Mouse (Mus musculus) heart, adult 2 months (tissue): ENCODE data around the gene Tmem26. TPM values are rescaled to one million over a fixed set of nuclear protein-coding genes. Genes with fewer than 3 reads are reported as not detected.
A peak's percentile ranks its signal among the peaks of the same experiment; 100 is the strongest.
"Not testable (repeated sequence)": the region's sequence is repeated elsewhere in the genome, so short reads cannot be mapped to it uniquely, and the experiment has no call there.

ENCODE experiments used
- DNase-seq, 2 experiments: peaks; one replicate each; pipeline ENCODE4 v3.0.0; 2021
- H3K27ac ChIP-seq: fragments of 200-600 bp; 2 replicates; pipeline ENCODE4 v1.8.1; 2022
- H3K27me3 ChIP-seq: fragments of 200-500 bp; 2 replicates; pipeline ENCODE4 v1.6.1; 2012; ENCODE audit warnings: mild to moderate bottlenecking, low read length, inconsistent platforms, mixed read lengths; ENCODE audit not compliant: control insufficient read depth, insufficient read depth
- H3K36me3 ChIP-seq: fragments of 200-500 bp; 2 replicates; pipeline ENCODE4 v1.6.1; 2012; ENCODE audit warnings: low read length, inconsistent platforms; ENCODE audit not compliant: control insufficient read depth, insufficient read depth
- H3K4me1 ChIP-seq: fragments of 200-500 bp; 2 replicates; pipeline ENCODE4 v1.6.1; 2011; ENCODE audit warnings: low read length; ENCODE audit not compliant: control insufficient read depth, insufficient read depth
- H3K4me3 ChIP-seq: fragments of 200-600 bp; 2 replicates; pipeline ENCODE4 v1.8.1; 2022
- H3K79me2 ChIP-seq: fragments of 200-500 bp; replicated peaks from 2 replicates; pipeline ENCODE4 v1.6.1; 2012; ENCODE audit warnings: mild to moderate bottlenecking, inconsistent platforms, low read length, moderate library complexity, mixed read lengths; ENCODE audit not compliant: control insufficient read depth, insufficient read depth
- H3K9ac ChIP-seq: fragments of 200-500 bp; 2 replicates; pipeline ENCODE4 v1.6.1; 2012; ENCODE audit warnings: low read depth, mild to moderate bottlenecking, control low read depth, inconsistent platforms, low read length, mixed read lengths
- CTCF ChIP-seq: fragments of 200-600 bp; IDR thresholded peaks from 2 replicates; pipeline ENCODE4 v1.8.1; 2022; ENCODE audit warnings: antibody characterized with exemption, mild to moderate bottlenecking, moderate library complexity
- EP300 ChIP-seq: fragments of 200-500 bp; IDR thresholded peaks from 2 replicates; pipeline ENCODE4 v1.6.1; 2011; ENCODE audit warnings: low read depth, low read length, control low read depth; ENCODE audit not compliant: insufficient read depth
- POLR2A ChIP-seq: fragments of 200-500 bp; IDR thresholded peaks from 2 replicates; pipeline ENCODE4 v1.6.1; 2011; ENCODE audit warnings: mild to moderate bottlenecking, low read depth, low read length, control low read depth; ENCODE audit not compliant: insufficient read depth
- WGBS: fragments of 180-500 bp; shearing (Covaris S2); methylation state at CpG from one replicate; pipeline ENCODE4 v1.1.7; 2018; 5-methylcytosine and 5-hydroxymethylcytosine counted together
- intact Hi-C: fragments of 180-260 bp; cut with DNase I; formaldehyde crosslinking; loops from one replicate; pipeline ENCODE4 v1.15.1; 2025
- polyA plus RNA-seq: library from polyadenylated mRNA; depleted of rRNA; stranded (reverse); fragments of >200 nt; gene quantifications from 2 replicates; pipeline ENCODE4 v1.2.3, GENCODE M21; 2012
- total RNA-seq, 2 experiments: library from RNA; stranded (reverse); gene quantifications; 2 replicates each; pipeline ENCODE4 v1.2.3; 2021

Gene Tmem26
- total and polyA plus RNA-seq, 3 experiments: 0.20 to 0.39 (median 0.37) TPM

DNA sequence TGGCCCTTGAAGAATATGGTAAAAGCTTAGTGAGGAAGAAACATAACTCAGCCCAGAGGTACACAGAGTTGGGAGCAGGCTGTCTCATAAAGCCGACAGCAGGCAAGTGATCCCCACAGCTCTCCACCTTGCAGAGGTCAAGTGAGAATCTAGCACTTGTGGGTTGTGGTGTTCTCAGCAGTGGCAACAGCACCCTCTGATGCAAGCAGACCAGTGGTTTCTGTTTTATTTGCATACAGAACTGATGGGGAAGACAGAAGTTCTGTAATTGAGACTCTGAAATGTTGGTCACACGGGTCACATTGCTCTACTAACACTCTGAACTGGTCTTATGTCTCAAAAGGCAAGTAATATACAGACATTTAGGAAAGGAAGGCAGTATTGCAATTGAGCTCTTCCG is 12.2 kb downstream of the Tmem26 start:
- Histone ChIP-seq H3K4me3 (no peak overlapping the region), H3K9ac (no peak overlapping the region), H3K27ac (no peak overlapping the region), H3K79me2 (no peaks in the 10 kb centered on the region), H3K36me3 (no peaks in the 10 kb centered on the region), H3K4me1 (no peaks in the 10 kb centered on the region), H3K27me3 (no peaks in the 10 kb centered on the region)
- WGBS: 88% methylated on average over 3 of the region's 3 CpGs
- DNase-seq: no peak
- intact Hi-C loops: no loop called here
- TF ChIP-seq POLR2A: no peak
- TF ChIP-seq EP300: no peak
- no peak for TF ChIP-seq CTCF

- WGBS: 41% methylated on average over 7 of the region's 7 CpGs
- Histone ChIP-seq H3K27me3 (no peaks in the 10 kb centered on the region), H3K79me2 (no peaks in the 10 kb centered on the region), H3K4me1 (no peaks in the 10 kb centered on the region), H3K9ac (no peak overlapping the region), H3K27ac (no peak overlapping the region), H3K4me3 (no peak overlapping the region), H3K36me3 (no peaks in the 10 kb centered on the region)
- TF ChIP-seq EP300 (no peak), CTCF (no peak)
- intact Hi-C loops: no loop called here
- no peak for DNase-seq
Observed at GRCm38 (mm10) chr10:68737391-68737790, 13.9 kb downstream of the Tmem26 start.

- DNase-seq, H3K9ac ChIP-seq, H3K27me3 ChIP-seq, H3K36me3 ChIP-seq, H3K4me1 ChIP-seq, H3K27ac ChIP-seq, H3K79me2 ChIP-seq, H3K4me3 ChIP-seq, intact Hi-C loops: not testable (repeated sequence)
- WGBS: 88% methylated on average over 1 of the region's 1 CpGs
Observed at GRCm38 (mm10) chr10:68738981-68739380, 15.5 kb downstream of the Tmem26 start.

- H3K36me3 ChIP-seq: no peaks in the 10 kb centered on the region
- 77% methylated on average over 2 of the region's 2 CpGs for WGBS
- DNase-seq: no peak
- H3K4me3 ChIP-seq: no peak overlapping the region
- no peak overlapping the region for H3K9ac ChIP-seq
- no peaks in the 10 kb centered on the region for H3K79me2 ChIP-seq
- no peak for TF ChIP-seq EP300
- TF ChIP-seq POLR2A: no peak
- no peak for TF ChIP-seq CTCF
- intact Hi-C loops: no loop called here
- no peaks in the 10 kb centered on the region for H3K4me1 ChIP-seq
- H3K27me3 ChIP-seq: no peaks in the 10 kb centered on the region
- H3K27ac ChIP-seq: no peak overlapping the region
Observed at GRCm38 (mm10) chr10:68740251-68740650, 16.8 kb downstream of the Tmem26 start.

- intact Hi-C loops: no loop called here
- DNase-seq: no peak
- H3K79me2 ChIP-seq: no peaks in the 10 kb centered on the region
- H3K4me3 ChIP-seq: no peak overlapping the region
- no peaks in the 10 kb centered on the region for H3K27me3 ChIP-seq
- no peak overlapping the region for H3K27ac ChIP-seq
- TF ChIP-seq CTCF: no peak
- no peak for TF ChIP-seq POLR2A
- no peak for TF ChIP-seq EP300
- 93% methylated on average over 7 of the region's 7 CpGs for WGBS
- H3K4me1 ChIP-seq: peaks cover 1% of the 10 kb centered on the region; the same call in 1 of the 2 replicates
- no peak overlapping the region for H3K9ac ChIP-seq
- no peaks in the 10 kb centered on the region for H3K36me3 ChIP-seq
Observed at GRCm38 (mm10) chr10:68750921-68751320, 27.5 kb downstream of the Tmem26 start.

- TF ChIP-seq EP300 (no peak), CTCF (peak; percentile 55), POLR2A (no peak)
- Histone ChIP-seq H3K9ac (no peak overlapping the region), H3K79me2 (no peaks in the 10 kb centered on the region), H3K27me3 (no peaks in the 10 kb centered on the region), H3K27ac (no peak overlapping the region), H3K4me3 (no peak overlapping the region), H3K4me1 (no peaks in the 10 kb centered on the region), H3K36me3 (no peaks in the 10 kb centered on the region)
- peak; percentile 10 to 30 for DNase-seq
- 28% methylated on average over 5 of the region's 5 CpGs for WGBS
- intact Hi-C loops: no loop called here
Observed at GRCm38 (mm10) chr10:68759238-68759637, 35.8 kb downstream of the Tmem26 start.

DNA sequence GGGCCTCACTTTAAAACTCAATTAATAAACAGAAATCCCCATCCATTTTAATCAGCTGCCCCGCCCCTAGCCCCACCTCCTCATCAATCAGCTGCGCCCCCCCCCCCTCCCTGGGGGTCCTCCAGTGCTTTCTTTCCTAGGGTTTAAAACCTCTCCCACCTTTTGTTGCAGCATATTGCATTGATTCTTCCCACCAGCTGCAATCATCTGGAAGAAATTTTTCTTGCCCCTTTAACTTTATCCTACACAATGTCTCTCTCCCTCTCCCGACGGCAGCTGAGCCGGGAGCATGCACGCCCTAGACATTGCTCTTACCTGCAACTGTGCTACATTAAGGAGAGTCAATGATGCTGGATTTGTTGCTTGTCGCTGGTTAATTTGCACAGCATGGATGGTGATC is 36.3 kb downstream of the Tmem26 start:
- no peak for DNase-seq
- intact Hi-C loops: no loop called here
- H3K9ac ChIP-seq: no peak overlapping the region
- no peaks in the 10 kb centered on the region for H3K79me2 ChIP-seq
- H3K27me3 ChIP-seq: no peaks in the 10 kb centered on the region
- 78% methylated on average over 7 of the region's 7 CpGs for WGBS
- TF ChIP-seq CTCF: no peak
- no peak for TF ChIP-seq POLR2A
- TF ChIP-seq EP300: no peak
- H3K4me1 ChIP-seq: no peaks in the 10 kb centered on the region
- no peak overlapping the region for H3K4me3 ChIP-seq
- no peaks in the 10 kb centered on the region for H3K36me3 ChIP-seq
- H3K27ac ChIP-seq: no peak overlapping the region
